ENCODE assay signal across 23 mouse cellular contexts in genomic region chr3:68762988-68763387, GRCm38 (mm10).
"Had no signal": no experiment of that assay in that cellular context is flagged by ENCODE, and none has a peak within 500 bp of the region (broad histone marks: within the 10 kb centered on the region; RNA-seq: fewer than 3 reads in every experiment).

No protein-coding gene starts in this region.

- H3K27ac ChIP-seq: layer of hippocampus, adult 2 months; limb, embryonic 12.5 days; limb, embryonic 15.5 days; liver, embryonic 14.5 days; macrophage; midbrain, embryonic 12.5 days; midbrain, embryonic 15.5 days; neural tube, embryonic 13.5 days; stomach, embryonic 15.5 days had no signal

- H3K9ac ChIP-seq: limb, embryonic 12.5 days; limb, embryonic 15.5 days; liver, embryonic 14.5 days; liver, postnatal 0 days; lung, embryonic 14.5 days; midbrain, embryonic 12.5 days; midbrain, embryonic 15.5 days; neural tube, embryonic 13.5 days; stomach, embryonic 15.5 days had no signal

- DNase-seq: kidney, adult 11 months; kidney, adult 9 months; kidney, postnatal 25 days; layer of hippocampus, postnatal 36 days; left cerebral cortex, postnatal 4 days; liver, postnatal 0 days; lung, embryonic 14.5 days; right cerebral cortex, postnatal 25 days; spleen, adult 18-20 months; thymus, adult 18-20 months; thymus, postnatal 36 days had no signal

- H3K27me3 ChIP-seq: limb, embryonic 12.5 days; limb, embryonic 15.5 days; midbrain, embryonic 12.5 days; midbrain, embryonic 15.5 days; neural tube, embryonic 13.5 days; stomach, embryonic 15.5 days had no signal

- ATAC-seq: liver, postnatal 0 days; lung, postnatal 0 days; midbrain, embryonic 15.5 days had no signal

- H3K9me3 ChIP-seq: limb, embryonic 12.5 days; limb, embryonic 15.5 days; midbrain, embryonic 12.5 days; midbrain, embryonic 15.5 days; neural tube, embryonic 13.5 days; stomach, embryonic 15.5 days had no signal

- H3K4me2 ChIP-seq: limb, embryonic 12.5 days; limb, embryonic 15.5 days; liver, embryonic 11.5 days; lung, embryonic 14.5 days; midbrain, embryonic 12.5 days; midbrain, embryonic 15.5 days; neural tube, embryonic 13.5 days; stomach, embryonic 15.5 days had no signal

- H3K36me3 ChIP-seq: limb, embryonic 12.5 days; limb, embryonic 15.5 days; midbrain, embryonic 12.5 days; midbrain, embryonic 15.5 days; neural tube, embryonic 13.5 days; stomach, embryonic 15.5 days had no signal

- H3K4me3 ChIP-seq: layer of hippocampus, adult 2 months; left cerebral cortex, adult 2 months; limb, embryonic 12.5 days; limb, embryonic 15.5 days; midbrain, embryonic 12.5 days; midbrain, embryonic 15.5 days; neural tube, embryonic 13.5 days; stomach, embryonic 15.5 days had no signal

- H3K4me1 ChIP-seq: limb, embryonic 15.5 days; midbrain, embryonic 12.5 days; midbrain, embryonic 15.5 days; neural tube, embryonic 13.5 days had no signal
